Mouse (Mus musculus) spleen, adult 2 months (tissue): ENCODE measurements at regions not wholly inside any gene's neighbourhood (a gene's known extent, or its start where the extent isn't known, plus 50 kb on each side); places are given as distances from the start of the nearest gene placed in this dataset.

Experiments
- CTCF ChIP-seq: fragments of 200-500 bp; IDR thresholded peaks from 2 replicates; pipeline ENCODE4 v1.5.1; 2011; ENCODE audit warnings: mild to moderate bottlenecking, inconsistent platforms; ENCODE audit not compliant: insufficient read depth, insufficient read length, insufficient replicate concordance; ENCODE audit errors: extremely low read depth
- POLR2A ChIP-seq: fragments of 200-500 bp; IDR thresholded peaks from 2 replicates; pipeline ENCODE4 v1.6.1; 2011; ENCODE audit warnings: low read depth, low read length, inconsistent platforms

DNA sequence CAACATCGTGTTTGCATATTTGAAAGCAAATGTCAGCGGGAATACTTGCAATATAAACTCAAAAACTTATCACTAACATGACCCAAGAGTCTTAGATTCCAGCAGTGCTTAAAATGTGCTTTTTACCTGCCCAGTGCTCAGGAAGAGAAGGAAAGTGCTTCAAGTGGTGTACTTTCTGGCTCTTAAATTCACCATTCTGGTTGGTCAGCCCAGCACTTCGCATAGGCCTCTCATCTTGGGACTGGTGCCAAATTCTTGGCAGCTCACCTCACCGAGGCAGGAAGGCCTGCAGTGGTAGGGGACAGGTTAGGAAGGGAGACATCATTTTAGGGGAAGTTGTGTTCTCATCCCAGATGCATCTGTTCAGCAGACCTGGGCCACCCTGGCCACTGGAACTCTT, 1913.3 kb upstream of the Lrrc6 start:
- no peak for TF ChIP-seq CTCF
- TF ChIP-seq POLR2A = no peak
